Mouse (Mus musculus) brain, embryonic 14.5 days (tissue): ENCODE measurements around the gene Lce1f.

Experiments
- CTCF ChIP-seq: fragments of 200-500 bp; IDR thresholded peaks from 2 replicates; pipeline ENCODE4 v1.5.1; 2012; ENCODE audit warnings: inconsistent platforms, mild to moderate bottlenecking, moderate library complexity, borderline replicate concordance; ENCODE audit not compliant: insufficient read depth, insufficient read length; ENCODE audit errors: extremely low read depth
- POLR2A ChIP-seq: fragments of 200-500 bp; IDR thresholded peaks from 2 replicates; pipeline ENCODE4 v1.6.1; 2012; ENCODE audit warnings: mild to moderate bottlenecking, inconsistent platforms, borderline replicate concordance; ENCODE audit not compliant: poor library complexity, insufficient read depth, insufficient read length, severe bottlenecking; ENCODE audit errors: extremely low read depth

GRCm38 (mm10) chr3:92691688-92692087, 28.5 kb downstream of the Lce1f start:
- TF ChIP-seq CTCF (no peak), POLR2A (no peak)
